Mouse (Mus musculus) left cerebral cortex, postnatal 14 days (tissue): Measurements from ENCODE around the gene Pax7. TPM values are rescaled to one million over a fixed set of nuclear protein-coding genes. Genes with fewer than 3 reads are reported as not detected.

ENCODE experiments used
- DNase-seq, 2 experiments: peaks; one replicate each; pipeline ENCODE4 v3.0.0; 2021 to 2022; ENCODE audit warnings: low spot score in 2 of 2, mixed read lengths in 1 of 2
- intact Hi-C: fragments of 180-260 bp; cut with DNase I; formaldehyde crosslinking; loops from one replicate; pipeline ENCODE4 v1.15.1; 2025
- long read RNA-seq, 2 experiments: library from polyadenylated mRNA; stranded (forward); transcript quantifications; one replicate each; pipeline ENCODE4 v2.0.0; 2021
- total RNA-seq, 2 experiments: library from RNA; stranded (reverse); gene quantifications; 2 replicates each; pipeline ENCODE4 v1.2.3; 2021

Gene Pax7
- not detected for total RNA-seq
- long read RNA-seq, experiment 1: 0 reads
- long read RNA-seq, experiment 2: 0 reads

- intact Hi-C loops: no loop called here
- no peak for DNase-seq
Observed at GRCm38 (mm10) chr4:139833036-139833634, at the start of gene Pax7. Gene Pax7 (minus strand): TSS chr4:139833528.

- DNase-seq: no peak
- intact Hi-C loops: loop anchor here (5.0 kb wide), 1 partner anchor 131 kb away; no protein-coding TSS in a partner anchor
Observed at GRCm38 (mm10) chr4:139881796-139882195, 48.5 kb upstream of the Pax7 start.

- no peak for DNase-seq
- intact Hi-C loops: loop anchor here (5.0 to 10.0 kb wide), 4 partner anchors 153 to 668 kb away; partner anchors contain the start of gene Igsf21
Observed at GRCm38 (mm10) chr4:139879324-139879723, 46.0 kb upstream of the Pax7 start.

- intact Hi-C loops: loop anchor here (5.0 to 10.0 kb wide), 4 partner anchors 154 to 669 kb away; partner anchors contain the start of gene Igsf21
- peak; percentile 34 to 43 for DNase-seq
Observed at GRCm38 (mm10) chr4:139878443-139878842, 45.1 kb upstream of the Pax7 start.

GRCm38 (mm10) chr4:139877269-139877668, 43.9 kb upstream of the Pax7 start:
- intact Hi-C loops: loop anchor here (5.0 to 10.0 kb wide), 4 partner anchors 155 to 670 kb away; partner anchors contain the start of gene Igsf21
- DNase-seq: peak; percentile 81 to 83

GRCm38 (mm10) chr4:139872595-139872994, 39.3 kb upstream of the Pax7 start:
- peak; percentile 64 to 78 for DNase-seq
- intact Hi-C loops: loop anchor here (5.0 to 10.0 kb wide), 2 partner anchors 502 to 805 kb away; no protein-coding TSS in a partner anchor

- intact Hi-C loops: loop anchor here (5.0 to 10.0 kb wide), 2 partner anchors 503 to 806 kb away; no protein-coding TSS in a partner anchor
- DNase-seq: no peak
Observed at GRCm38 (mm10) chr4:139871699-139872098, 38.4 kb upstream of the Pax7 start.

- DNase-seq: no peak
Observed at GRCm38 (mm10) chr4:139863218-139863617, 29.9 kb upstream of the Pax7 start.

GRCm38 (mm10) chr4:139858635-139859176, 25.4 kb upstream of the Pax7 start:
- intact Hi-C loops: loop anchor here (1.0 to 10.0 kb wide), 3 partner anchors 174 to 354 kb away; no protein-coding TSS in a partner anchor
- peak; percentile 83 to 90 for DNase-seq

More at GRCm38 (mm10) chr4:139863218-139863617, 29.9 kb upstream of the Pax7 start:
- intact Hi-C loops: no loop called here

GRCm38 (mm10) chr4:139852219-139853035, 19.1 kb upstream of the Pax7 start:
- DNase-seq: no peak
- intact Hi-C loops: loop anchor here (10.0 kb wide), 1 partner anchor 348 kb away; no protein-coding TSS in a partner anchor

- peak in 1 of 2 experiments; percentile 33 for DNase-seq
- intact Hi-C loops: loop anchor here (10.0 kb wide), 1 partner anchor 347 kb away; no protein-coding TSS in a partner anchor
Observed at GRCm38 (mm10) chr4:139851387-139851786, 18.1 kb upstream of the Pax7 start.

- intact Hi-C loops: loop anchor here (10.0 kb wide), 1 partner anchor 346 kb away; no protein-coding TSS in a partner anchor
- DNase-seq: no peak
Observed at GRCm38 (mm10) chr4:139850547-139851170, 17.3 kb upstream of the Pax7 start.

- intact Hi-C loops: no loop called here
- no peak for DNase-seq
Observed at GRCm38 (mm10) chr4:139843456-139843855, 10.1 kb upstream of the Pax7 start.

- intact Hi-C loops: no loop called here
- no peak for DNase-seq
Observed at GRCm38 (mm10) chr4:139842919-139843318, 9.6 kb upstream of the Pax7 start.

- intact Hi-C loops: no loop called here
Observed at GRCm38 (mm10) chr4:139840939-139841500, 7.7 kb upstream of the Pax7 start.

GRCm38 (mm10) chr4:139840442-139840841, 7.1 kb upstream of the Pax7 start:
- intact Hi-C loops: no loop called here
- DNase-seq: no peak

More at GRCm38 (mm10) chr4:139840939-139841500, 7.7 kb upstream of the Pax7 start:
- DNase-seq: no peak

- DNase-seq: no peak
- intact Hi-C loops: no loop called here
Observed at GRCm38 (mm10) chr4:139836681-139837080, 3.4 kb upstream of the Pax7 start.

GRCm38 (mm10) chr4:139836196-139836595, 2.9 kb upstream of the Pax7 start:
- intact Hi-C loops: no loop called here
- DNase-seq: no peak
